Mouse (Mus musculus) retina, embryonic 14.5 days (tissue): ENCODE data around the gene Hmgxb4.

ENCODE experiments used
- DNase-seq: peaks from one replicate; pipeline ENCODE4 v3.0.0-alpha.2; 2015; ENCODE audit warnings: low spot score

Hmgxb4 gene

DNA sequence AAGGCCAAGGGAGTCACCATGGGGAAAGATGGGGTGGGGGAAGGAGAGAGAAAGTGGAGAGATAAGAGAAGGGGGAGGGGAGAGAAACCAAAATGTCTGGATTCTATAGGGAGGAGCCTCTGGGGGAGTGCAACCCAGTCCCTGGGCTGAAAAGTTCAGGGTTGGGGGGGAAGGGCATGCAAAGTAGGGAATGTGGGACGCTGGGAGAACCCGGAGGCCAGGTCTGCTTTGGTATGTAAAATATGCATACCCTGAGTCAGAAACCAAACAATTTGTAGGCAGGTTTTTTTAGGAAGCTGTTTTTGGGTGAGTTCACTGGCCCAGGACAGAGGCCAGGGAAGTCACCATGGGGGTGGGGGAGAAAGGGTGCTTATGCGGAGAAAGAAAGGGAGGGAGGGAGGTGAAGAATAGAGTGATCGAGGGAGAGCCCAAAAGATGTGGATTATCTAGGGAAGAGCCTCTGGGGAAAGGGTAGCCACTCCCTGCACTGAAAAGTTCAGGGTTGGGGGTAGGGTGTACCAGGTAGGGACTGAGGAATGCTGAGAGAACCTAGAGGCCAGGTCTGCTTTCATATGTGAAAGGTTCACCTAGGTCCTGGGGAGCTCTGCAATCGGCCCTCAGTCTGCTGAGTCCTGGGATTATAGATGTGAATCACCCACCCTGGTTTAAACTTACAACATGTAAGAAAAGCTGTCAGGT, 25.3 kb downstream of the Hmgxb4 start:
- no peak for DNase-seq

DNA sequence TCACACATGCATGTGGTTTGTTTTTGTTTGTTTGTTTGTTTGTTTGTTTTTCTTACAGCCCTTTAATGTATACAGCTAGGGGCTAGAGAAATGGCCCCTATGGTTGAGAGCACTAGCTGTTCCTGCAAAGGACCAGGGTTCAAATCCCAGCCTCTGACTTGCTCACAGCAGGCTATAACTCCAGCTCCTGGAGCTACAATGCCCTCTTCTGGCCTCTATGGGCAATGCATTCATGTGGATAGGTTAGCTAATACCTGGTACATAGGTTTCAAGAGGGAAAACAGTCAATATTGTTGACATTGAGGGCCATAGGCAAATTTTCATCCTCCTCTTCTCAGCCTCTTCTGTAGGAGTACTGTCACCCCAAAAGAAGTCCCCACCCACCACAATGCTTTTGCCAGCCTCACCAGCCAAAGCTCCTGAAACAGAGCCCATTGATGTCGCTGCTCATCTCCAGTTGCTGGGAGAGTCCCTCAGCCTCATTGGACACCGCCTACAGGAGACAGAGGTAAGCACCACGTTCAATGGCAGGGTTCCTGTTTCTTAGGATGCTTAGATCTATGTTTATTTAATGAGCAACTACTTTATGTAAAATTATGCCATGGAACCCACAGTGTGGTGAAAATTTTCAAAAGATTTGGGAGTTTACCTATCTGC, 30.6 kb downstream of the Hmgxb4 start:
- no peak for DNase-seq

DNA sequence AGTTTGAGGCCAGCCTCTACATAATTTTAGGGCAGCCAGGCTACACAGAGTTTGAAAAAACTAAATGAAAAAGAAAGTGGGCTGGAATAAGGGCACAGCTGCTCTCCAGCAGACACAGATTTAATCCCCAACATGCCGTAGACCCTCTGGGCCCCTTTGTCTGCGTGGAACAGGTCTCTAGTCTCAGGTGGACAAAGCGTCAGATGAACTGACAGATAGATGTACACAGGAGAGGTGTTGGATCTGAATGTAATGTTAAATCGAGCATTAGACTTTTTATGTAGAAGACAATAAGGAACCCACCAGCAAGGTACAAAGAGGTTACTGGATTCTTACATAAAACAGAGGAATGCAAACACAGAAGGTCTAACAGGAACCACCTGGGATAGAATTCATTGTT, 32.7 kb downstream of the Hmgxb4 start:
- no peak for DNase-seq

DNA sequence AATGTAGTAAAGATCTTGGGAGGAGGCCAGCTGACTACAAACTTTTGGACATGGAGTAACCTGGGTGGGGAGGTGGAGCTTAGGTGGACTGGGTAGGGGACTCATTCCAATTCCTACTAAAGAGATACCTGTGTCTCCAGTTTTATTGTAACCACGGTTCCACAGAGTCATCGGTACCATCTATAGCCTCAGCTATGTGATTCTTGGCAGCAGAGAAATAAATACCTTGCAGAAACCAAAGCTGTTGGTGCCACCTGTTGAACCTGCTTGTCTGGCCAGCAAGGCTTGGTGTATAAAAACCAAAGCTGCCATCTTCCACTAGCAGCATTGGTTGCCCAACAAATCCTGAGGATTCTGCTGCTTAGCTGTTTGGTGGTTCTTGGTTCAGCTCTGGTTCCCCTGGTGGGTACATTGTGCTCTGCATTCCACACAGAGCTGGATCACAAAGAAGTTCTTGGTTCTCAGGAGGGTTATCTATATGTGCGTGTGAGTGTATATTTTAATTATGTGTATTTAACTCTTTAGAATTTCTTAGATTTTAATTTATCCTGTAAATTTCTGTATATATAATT, 37.4 kb downstream of the Hmgxb4 start:
- no peak for DNase-seq

- DNase-seq = no peak
Measured at GRCm38 (mm10) chr8:75032961-75033360, 39.8 kb downstream of the Hmgxb4 start.

DNA sequence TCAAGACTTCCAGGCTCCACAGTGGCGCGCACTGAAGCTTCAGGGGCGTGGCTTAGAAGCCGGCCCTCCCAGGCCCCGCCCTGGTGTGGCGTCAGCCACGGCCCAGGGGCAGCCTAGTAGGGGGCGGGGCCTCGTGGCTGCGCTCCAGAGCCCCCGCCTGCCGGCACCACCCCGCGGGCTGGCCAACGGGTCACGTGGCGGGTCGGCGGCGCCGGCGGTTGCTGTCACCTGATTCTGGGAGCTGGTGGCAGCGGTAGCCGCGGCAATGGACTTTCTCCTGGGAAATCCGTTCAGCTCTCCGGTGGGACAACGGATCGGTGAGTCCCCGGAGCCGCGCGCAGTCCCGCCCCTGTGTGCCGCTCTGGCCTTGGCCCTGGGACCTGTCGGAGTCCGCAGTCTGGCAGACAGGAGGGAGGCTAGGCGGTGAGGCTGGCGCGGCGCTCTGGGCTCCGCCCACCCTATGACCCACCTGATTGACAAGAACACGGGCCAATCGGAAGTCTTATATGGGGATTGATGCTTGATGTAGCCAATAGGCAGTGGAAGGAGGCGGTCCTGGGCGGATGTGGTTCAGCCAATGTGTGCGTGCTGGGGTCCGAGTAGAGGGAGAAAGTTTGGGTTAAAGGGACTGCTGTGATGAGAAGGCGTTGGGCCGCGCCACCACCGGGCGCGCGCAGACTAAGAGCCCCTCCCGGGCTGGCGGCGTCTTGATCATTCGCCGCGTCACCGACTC, 40.5 kb downstream of the Hmgxb4 start, which contains the start of gene Tom1:
Gene Tom1 (plus strand): TSS at position 195 of the 733 bp plus-strand sequence.
- DNase-seq = peak; percentile 100

GRCm38 (mm10) chr8:75034285-75034684, 41.1 kb downstream of the Hmgxb4 start:
- DNase-seq = no peak

GRCm38 (mm10) chr8:75035640-75036039, 42.5 kb downstream of the Hmgxb4 start:
- no peak for DNase-seq

GRCm38 (mm10) chr8:75038497-75038896, 45.3 kb downstream of the Hmgxb4 start:
- peak; percentile 5 for DNase-seq

DNA sequence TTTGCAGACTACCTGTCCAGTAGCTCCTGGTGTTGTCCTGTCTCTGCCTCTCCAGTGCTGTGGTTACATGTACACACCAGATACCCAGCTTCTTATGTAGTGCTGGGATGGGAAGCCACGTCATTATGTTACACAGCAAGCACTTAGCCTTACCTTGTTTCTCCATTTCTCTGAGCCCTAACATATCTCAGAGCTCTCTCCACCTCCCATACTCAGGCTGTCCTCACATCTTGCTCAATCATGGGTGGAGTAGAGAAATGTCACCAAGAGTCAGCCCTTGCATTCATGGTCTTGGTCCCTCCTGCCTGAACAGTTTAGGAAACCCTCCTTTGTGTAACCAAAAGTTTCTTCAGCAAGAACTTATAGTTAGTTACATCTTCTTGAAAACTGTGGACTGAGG, 46.6 kb downstream of the Hmgxb4 start:
- DNase-seq = no peak

GRCm38 (mm10) chr8:75042171-75042570, 49.0 kb downstream of the Hmgxb4 start:
- DNase-seq = no peak

- no peak for DNase-seq
Measured at GRCm38 (mm10) chr8:75042974-75043373, 49.8 kb downstream of the Hmgxb4 start.

DNA sequence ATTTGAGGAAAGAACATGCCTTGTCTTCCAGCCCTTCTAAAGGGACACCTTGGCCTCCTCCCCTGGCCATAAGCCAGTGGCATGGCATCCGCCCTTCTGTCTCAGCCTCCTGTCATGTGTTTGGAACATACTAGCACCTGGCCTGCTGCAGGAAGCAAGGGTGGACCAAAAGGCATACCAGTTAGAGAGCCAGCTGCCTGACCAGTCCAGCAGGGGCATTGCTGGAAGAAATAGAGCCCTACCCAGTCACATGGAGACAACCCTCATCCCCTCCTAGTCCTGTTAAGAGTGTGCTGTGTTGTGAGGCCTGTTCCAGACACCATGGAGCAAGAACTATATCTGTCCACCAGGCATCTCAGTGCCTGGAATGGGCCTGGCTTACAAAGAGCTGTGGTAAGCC, 53.1 kb downstream of the Hmgxb4 start:
- DNase-seq = no peak

DNA sequence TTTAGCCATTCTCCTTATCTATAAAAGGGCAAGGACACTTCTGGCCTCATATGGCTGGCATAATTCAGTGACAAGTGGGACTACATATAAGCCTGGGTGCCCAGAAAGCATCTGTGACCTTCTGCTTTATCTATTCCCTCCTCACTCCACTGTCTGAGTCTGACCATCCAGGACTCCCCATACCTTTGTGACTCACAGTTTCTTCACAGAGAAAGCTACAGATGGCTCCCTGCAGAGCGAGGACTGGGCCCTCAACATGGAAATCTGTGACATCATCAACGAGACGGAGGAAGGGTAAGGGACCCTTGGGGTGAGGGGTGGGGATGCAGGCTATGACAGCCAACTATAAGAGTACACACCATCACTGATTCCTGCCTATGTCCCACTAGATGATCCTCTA, 54.6 kb downstream of the Hmgxb4 start:
- no peak for DNase-seq

DNA sequence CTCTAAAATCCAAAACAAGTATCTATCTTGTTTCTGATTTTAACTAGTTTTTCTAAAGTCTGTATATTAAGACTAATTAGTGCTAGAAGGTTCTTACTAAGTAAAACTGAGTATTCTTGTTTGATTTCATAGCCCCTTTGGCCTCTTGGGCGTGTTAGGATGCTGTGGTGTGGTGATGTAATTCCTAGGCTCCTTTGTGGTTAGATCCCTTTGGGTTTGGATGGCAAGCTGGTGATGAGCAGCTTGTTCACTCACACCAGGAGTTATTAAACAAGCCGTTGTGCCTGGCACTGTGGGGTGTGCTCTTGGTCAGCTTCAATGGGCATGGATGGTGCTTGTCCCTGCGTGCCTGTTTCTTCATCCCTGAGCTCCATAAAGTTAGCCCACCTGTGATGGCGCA, 60.2 kb downstream of the Hmgxb4 start:
- DNase-seq = no peak

DNA sequence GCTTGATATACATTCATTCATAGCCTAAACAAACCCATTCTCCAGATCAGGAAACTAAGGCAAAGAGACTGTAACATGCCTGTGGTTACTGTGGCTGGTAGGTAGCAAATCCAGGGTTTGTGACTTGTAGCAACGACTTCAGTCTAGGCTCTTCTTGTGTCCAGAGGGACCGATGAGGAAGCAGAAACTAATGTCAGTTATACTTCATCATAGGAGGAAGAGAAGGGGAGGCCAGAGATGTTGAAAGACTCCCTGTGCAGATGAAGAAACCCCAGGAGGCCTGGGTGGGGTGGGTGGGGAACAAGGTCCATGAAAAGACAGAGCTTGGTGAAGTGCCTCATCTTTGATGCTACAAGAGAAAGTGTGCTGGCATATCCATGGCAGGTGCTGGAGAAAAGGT, 62.5 kb downstream of the Hmgxb4 start:
- no peak for DNase-seq

DNA sequence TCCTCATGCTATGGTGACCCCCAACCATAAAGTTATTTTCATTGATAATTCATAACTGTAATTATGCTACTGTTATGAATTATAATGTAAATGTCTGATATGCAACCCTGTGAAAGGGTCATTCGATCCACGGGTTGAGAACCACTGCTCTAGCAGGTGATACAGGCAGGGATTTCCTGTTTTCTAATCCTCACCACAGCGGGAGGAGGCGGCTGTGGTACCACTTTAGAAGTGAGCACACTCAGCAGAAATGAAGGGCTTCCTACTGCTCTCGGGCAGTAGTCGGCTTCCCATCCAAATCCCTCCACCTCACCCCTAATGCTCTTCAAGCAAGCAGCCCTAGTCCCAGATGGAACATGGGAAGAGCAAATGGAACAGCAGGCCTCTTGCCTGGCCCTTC, 66.9 kb downstream of the Hmgxb4 start:
- no peak for DNase-seq

- no peak for DNase-seq
Measured at GRCm38 (mm10) chr8:75060815-75061214, 67.7 kb downstream of the Hmgxb4 start.

GRCm38 (mm10) chr8:75063290-75063689, 70.1 kb downstream of the Hmgxb4 start:
- no peak for DNase-seq

GRCm38 (mm10) chr8:75064790-75065189, 71.6 kb downstream of the Hmgxb4 start:
- no peak for DNase-seq

DNA sequence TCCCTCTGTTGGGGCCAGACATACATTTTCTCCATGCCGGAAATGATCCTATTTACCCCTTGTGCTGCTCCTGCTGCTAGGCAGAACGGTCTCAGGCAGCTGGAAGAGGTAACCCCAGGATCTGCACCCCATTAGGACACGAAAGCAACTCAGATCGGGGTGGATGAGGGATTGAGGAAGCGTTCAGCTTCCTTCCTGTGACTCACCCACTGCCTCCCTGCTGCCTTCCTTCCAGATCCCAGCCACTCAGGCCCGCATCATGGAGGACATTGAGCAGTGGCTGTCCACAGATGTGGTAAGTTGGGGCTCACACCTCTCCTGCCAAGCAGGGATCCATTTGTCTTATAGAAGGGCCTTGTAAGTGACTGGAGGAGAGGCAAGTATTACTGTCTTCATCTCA, 74.1 kb downstream of the Hmgxb4 start:
- no peak for DNase-seq

DNA sequence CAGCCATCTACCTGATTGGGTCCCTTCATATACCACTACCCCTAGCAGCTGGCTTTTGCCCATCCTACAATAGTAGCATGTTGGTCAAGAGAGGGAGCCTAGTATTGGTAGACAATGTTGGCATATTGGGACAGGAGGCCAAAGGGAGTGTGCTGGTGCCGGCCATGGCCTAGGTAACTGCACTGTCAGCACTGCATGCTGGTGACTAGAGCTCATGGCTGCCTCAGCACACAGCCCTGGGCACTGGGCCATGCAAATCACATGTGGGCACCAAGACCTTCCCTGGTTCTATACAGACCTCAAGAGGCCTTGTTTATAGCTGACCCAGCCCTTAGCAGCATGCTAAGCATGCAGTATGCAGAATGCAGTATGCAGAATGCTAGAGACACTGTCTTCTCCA, 77.1 kb downstream of the Hmgxb4 start:
- no peak for DNase-seq
